Mouse (Mus musculus) spleen, postnatal 4 days (tissue): Measurements from ENCODE around the gene Otud1.
A peak's percentile ranks its signal among the peaks of the same experiment; 100 is the strongest.

Source experiments
- DNase-seq, 2 experiments: peaks; one replicate each; pipeline ENCODE4 v3.0.0; 2022; ENCODE audit warnings: low spot score in 2 of 2

Gene Otud1

DNA sequence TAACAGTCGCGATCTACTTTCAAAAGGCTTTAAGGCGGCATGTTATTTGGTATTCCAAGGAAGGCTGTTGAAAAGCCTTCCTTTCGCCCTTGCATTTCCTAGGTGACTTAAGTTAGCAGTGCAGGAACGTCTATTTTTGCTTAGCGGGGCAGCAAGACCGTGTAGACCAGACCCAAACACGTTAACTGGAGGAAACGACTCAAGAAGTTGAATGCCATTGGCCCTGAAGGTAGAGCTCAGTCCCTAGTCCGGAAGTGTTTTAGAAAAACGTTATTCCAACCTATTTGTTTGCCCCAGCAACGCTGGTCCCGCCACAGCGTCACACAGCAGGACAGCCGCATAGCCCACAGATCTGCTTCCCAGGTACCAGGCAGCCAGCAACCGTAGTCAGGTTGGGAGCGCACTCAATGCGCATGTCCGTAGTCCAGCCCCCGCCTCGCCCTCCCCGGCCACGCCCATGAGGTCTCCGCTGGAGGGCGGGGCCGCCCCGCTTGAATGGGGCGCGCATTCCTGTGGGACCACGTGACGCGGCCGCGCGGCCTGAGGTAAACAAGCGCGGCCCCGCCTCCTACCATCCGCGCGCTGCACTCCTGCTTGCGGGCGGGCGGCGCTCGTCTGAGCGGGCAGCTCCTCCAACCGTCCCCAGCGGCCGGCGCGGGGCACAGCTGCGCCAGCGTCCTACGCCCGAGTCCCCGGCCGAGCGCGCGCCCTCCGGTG, at the start of gene Otud1:
TSS of gene Otud1 (plus strand) at position 595 of the 717 bp plus-strand sequence.
- peak; percentile 96 to 98 for DNase-seq

DNA sequence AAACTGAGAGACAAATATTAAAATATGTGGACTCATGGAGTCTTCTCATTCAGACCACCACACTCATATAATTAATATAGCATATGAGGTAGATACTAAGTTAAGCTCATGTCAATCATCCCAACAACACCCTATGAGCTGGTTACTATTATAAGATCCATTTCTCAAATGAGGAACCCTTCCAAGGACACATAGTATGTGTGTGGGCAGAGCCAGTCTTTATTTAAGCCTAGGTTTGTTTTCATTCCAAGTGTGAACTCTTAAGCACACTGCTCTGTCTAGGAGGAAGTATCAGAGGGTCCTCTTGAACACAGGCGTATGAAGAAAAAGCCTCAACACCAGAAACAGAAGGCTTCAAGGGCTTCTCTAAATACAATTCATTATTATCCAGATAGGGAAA, 49.7 kb upstream of the Otud1 start:
- no peak for DNase-seq

DNA sequence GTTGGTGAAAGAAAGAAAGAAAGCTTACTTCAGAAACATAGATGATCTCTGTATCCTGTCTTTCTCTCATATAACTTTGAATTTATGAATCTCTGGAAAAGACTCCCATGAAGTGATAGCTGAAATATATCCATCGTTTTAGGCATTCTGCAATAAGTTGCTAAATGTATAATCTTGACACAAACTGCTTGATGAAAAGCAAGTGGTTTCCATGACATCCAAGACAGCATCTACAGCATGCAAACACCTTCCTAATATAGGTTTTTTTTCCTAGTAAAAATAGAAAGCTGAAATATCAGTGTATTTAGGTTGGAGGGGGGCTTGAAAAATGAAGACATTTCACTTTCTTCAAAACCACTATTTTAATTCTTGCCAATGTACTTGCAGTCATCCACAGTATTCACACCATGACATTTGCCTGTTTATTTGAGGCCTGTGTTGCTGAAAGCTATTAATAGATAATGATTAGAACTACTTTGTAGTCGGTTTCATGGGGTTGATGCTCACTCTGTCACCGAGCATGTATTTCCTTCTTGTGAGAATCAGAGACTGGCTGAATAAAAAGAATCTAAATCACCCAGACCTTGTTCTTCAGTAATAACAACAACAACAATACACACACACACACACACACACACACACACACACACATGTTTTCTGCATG, 49.0 kb upstream of the Otud1 start:
- DNase-seq, result no peak

DNA sequence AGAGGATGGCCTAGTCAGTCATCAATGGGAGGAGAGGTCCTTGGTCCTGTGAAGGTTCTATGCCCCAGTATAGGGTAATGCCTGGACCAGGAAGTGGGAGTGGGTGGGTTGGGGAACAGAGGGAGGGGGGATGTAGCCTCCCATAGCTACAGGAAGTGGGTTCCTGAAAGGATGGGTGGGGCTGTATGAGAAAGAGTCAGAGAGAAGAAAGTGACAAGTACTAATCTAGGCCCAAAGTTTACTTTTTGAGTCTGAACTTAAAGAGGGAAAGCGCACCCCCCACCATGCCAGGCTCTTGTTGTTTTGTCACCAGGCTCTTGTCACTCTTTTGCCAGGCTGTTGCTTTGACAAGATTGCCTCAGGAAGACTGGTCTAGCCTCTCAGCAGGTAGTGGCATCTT, 35.5 kb upstream of the Otud1 start:
- no peak for DNase-seq

DNA sequence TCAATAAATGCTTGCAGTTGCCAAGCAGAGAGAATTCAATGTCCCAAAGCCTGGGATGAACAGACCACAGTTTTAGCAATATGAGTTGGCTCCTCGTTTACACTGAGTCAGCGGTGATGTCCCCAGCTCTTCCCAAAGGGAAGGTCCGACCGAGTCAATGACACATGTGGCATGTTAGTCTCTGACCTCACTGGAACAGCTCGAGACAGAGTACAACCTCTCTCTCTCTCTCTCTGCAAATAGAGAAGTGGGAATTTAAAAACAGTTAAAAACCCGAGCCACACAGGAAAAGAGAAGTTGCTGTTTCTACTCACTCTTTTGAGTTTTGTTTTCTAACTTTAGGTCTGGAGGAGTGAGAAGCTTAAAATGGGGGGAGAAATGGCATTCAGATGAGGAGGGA, 30.5 kb upstream of the Otud1 start:
- no peak for DNase-seq

DNA sequence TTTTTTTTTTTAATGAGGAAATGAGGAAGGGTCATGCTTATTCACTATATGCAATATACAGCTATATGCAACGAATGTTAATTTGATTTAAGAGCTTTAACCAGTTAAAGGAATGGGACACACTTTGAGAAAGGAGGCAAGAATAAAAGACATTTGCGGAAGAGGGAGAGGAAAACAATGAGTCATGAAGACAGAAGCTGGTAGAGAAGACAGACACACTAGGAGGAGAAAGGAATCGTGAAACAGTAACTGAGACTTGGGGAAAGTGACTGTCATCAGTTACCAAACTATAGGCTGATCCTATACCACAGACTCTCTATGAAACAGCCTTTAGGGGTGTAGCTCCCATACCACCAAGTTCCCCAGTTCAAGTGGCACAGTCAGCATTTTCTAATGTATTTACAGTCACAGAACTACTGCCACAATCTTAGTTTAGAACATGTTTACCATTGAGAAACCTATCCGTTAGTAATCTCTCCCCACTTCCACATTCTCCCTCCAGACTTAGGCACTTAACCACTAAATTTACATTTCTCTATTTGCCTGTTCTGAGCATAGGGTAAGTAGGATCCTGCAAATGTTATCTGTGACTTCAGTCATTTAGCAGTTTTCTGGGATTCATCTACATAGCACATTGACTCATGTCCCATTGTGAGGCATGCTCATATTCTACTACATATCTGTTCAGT, 29.5 kb upstream of the Otud1 start:
- no peak for DNase-seq

DNA sequence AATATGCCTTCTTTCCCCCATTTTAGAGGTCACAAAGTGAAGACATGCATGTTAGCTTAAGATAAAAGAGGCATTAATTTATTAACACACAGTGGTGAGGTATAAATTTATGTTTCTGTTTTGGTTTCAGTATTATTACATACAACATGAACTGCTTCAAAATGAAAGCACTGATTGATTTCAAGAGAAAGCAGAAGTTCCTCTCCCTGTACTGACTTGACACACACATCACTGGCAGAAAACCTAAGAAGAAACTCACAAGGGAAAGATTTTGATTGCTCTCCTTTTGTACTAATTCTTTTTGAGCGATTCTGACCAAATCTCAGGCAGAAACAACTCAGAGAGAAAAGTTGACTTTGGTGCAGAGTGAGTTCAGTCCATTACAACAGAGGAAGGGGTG, 27.0 kb upstream of the Otud1 start:
- DNase-seq, result no peak

DNA sequence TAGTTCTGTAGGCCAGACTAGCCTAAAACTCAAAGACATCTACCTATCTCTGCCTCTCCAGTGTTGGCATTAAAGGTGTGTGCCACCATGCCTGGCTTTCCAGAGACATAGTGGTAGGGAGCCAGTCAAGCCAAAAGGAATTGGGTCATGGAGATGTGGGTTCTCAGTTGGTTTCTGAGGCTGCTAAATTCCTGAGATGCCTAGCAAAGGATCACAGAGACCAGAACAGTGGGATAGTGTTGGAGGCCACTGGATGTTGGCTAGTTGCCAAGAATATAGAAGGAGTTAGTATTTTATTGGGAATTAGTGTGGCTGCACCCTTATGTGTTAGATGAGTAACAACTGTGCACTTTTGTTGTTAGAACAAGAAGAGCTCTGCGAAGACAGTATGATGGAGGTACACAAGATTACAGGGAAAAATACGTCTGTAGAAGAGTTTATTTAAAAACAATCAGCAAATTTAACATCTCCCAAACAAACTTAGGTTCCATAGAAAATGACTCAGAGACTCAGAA, 24.1 kb upstream of the Otud1 start:
- no peak for DNase-seq

DNA sequence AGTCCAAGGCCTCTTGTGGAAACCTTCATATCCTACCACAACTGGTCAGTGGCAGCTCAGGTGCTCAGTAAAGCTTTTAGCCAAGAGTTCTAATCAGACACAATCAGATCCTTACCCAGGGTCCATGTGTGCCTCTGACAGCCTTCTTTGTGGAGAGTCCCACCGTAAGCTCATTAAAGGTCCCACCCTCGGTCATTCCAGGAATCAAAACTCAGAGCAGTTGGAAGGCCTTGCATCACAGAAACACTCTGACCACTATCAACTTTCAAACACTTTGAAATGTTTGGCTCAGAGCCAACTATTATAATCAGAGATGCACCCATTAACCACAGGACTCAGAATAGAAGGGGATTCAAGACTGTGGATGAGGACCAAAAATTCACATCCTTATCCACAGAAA, 12.4 kb upstream of the Otud1 start:
- no peak for DNase-seq

DNA sequence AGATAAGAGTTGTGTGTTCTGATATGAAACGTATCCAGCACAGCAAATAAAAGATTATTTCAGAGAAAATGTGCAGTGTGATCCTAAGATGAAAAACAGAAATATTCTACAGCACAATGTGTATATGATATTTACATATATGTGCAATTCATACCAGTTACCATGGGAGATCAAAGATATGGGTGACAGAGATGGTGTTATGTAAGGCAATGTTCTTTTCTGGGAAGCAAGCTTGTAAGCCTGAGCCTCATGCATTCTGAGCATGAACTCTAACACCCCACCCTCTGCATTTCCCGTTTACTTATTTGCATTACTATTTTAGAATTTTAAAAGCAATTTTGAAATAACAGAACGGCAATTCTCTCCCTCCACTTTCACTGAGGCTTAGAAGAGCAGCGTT, 11.4 kb upstream of the Otud1 start:
- DNase-seq, result no peak

DNA sequence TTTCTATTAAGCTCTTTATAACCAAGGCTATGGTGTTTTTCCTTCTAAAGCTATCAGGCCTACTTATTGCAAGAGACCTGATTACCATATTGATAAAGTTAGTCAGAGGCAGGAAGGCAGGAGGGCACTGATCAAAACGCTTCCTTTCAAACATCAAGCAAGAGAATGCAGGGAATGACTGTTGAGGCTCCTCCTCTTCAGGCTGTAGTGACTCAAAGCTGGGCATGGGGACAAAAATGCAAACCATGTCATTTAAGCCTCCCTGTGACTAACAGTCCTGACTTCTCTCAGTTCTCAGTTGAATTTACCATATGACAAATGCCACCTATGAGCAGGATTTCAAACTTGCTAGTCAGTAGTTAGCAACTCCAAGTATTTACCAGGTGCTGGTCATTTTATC, 10.6 kb upstream of the Otud1 start:
- no peak for DNase-seq

DNA sequence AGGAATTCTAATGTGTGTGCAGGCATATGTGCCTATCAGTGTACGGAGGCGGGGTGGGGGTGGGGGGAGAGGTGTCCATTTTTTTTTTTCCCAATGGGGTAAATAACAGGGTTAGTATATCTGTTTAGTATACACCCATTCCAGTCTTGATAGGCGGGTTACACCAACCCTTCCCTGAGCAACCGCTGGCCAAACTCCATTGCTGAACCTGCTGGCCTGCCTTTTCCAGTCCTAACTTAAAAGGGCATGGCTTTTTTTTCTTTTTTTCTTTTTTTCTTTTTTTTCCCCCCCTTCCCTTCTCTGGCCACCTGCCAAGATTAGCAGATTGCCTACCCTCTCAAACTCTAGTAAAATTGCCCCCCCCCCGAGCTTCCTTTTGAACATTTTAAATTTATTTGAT, 1.1 kb upstream of the Otud1 start:
- DNase-seq, result no peak

DNA sequence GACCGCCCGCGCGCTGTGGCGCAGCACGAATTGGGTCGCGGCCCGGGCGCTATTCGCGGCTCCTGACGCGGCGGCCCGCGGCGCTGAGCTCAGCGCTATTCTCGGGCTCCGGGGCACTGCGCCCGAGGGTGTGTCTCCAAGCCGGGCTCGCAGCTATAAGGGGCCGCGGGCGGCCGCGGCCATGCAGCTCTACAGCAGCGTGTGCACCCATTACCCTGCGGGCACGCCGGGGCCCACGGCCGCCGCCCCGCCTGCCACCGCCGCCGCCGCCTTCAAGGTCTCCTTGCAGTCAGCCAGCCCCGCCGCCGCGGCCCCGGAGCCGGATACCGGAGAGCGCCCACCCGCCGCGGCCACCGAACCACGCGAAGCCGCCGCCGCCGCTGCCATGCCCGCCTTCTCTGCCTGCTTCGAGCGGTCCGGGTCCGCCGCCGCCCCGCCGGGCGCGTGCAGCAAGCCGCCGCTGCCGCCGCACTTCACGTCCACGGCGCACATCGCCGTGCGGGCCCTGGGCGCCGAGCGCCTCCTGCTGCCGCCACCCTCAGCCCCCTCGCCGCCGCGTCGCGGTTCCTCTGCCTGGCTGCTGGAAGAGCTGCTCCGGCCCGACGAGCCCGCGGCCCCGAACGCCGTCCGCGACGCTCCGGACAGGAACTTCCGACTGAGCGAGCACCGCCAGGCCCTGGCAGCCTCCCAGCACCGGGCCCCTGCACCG, 483 bp downstream of the Otud1 start:
- DNase-seq, result peak; percentile 65 to 86

DNA sequence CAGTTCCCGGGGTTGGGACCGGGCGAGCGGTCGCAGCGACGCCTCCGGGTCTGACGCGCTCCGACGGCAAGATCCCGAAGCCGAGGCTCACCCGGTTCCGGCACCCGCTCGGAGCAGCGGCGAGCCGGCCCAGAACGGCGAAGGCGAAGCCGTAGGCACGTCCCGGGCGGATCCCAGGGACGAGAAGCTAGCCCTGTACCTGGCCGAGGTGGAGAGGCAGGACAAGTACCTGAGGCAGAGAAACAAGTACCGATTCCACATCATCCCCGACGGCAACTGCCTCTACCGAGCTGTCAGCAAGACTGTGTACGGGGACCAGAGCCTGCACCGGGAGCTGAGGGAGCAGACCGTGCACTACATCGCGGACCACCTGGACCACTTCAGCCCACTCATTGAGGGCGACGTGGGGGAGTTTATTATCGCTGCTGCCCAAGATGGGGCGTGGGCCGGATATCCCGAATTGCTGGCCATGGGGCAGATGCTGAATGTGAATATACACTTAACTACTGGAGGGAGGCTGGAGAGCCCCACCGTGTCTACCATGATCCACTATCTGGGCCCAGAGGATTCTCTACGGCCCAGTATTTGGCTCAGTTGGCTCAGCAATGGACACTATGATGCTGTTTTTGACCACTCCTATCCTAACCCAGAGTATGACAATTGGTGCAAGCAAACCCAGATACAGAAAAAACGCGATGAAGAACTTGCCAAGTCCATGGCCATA, 1.3 kb downstream of the Otud1 start:
- DNase-seq, result peak; percentile 41 to 81

DNA sequence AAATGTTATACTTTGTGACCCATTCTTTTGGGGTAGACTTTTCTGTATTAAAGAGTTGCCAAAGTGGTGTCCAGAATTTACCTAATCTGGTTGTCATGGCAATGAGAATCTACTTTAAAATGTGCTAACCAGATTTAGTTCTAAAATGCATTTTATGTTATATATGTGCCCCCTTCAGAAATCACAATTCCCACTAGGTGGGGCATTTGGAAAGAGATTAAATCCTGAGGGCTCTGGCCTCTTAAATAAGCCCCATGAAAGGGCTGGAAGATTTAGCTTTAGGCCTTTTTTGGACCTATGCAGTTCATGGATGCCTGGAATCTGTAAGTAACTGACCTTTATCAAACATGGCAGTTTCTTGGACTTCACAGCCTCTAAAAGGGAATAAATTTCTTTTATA, 3.3 kb downstream of the Otud1 start:
- DNase-seq, result no peak

DNA sequence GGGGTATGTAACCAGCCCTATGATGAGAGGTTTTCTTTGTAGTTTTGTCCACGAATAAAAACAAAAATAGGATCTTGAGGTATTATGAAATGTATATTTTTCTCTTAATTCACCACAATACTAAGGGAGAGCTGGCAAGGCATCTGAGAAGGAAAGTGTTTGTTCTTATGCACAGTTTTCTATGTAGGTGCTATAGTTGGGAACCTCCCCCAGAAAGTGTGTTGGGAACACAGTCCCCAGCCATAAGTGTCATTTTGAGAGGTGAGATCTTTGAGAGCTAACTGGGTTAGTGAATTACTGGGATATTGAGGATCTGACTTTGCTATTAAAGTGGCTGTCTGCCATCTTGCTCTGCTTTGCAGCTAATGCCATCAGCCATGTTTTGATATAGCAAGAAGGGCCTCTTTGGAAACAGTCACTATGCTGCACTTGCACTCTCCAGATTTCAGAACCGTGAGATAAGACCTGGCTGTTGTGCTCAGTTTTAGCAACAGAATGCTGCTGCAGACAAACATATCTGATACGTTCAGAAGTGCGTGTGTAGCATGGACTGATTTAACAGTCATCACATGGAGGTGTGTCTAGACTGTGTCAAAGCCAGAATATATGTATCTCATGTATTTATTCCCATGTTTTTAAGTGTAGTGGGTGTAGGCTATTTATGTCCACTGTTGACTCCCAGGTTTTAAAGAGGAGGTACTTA, 5.7 kb downstream of the Otud1 start:
- DNase-seq, result no peak

DNA sequence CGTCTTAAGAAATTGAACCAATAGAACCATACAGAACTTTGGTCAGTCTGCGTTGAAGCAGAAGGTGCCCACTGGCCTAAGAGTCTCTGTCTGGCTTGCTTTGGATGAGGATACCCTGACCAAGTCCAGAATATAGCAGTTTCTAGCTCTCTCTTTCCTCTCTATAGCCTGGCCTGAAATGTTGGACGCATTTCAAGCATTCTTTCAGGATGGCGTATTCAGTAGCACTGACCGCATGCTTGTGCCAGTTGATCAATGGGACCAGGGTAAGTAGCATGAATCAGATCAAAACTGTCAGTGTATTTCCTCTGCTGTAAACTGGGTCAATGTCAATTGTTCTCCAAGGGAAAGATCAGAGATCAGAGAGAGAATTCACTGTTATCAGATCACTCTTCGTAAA, 6.6 kb downstream of the Otud1 start:
- DNase-seq, result no peak

DNA sequence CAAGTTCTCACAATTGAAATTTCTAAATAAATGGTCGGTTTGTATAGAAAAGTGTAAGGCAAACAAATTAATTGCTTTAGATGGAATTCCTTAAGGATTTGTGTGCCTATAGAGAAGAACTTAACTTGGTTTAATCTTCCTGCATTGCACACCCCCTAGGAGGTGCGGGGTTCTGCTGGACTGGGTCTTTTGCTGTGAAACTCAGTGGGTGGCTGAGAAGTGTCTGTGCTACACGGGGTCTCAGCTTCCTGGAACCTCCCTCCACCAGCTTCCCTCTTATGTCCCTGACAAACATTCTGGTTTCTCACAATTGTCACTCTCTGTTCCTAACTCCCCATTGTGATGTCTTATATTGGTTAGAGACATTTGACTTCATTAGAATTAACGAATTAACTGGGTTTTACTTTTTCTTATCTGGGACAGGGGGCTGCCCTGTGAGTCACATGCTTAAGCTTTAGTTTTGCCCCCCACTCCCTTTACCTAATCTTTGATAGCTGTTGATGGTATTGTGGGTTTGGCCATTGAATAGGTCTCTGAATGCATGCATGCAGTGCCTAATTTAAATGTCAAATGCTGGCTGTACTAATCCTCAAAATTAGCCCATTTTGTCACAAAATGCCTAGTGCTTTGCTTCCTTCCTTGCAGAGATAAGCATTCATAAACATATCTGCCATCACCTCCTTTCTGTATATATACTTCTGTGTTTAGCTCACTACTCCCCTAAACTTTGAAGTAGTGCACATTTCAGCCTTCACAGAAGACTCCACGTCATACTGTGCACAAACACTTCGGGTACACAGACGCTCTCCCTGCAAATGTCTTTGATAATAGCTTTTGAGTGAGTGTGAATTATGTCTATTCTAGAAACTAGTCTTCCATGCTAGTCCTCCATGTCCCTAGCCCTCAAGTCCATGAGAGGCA, 7.3 kb downstream of the Otud1 start:
- DNase-seq, result no peak

DNA sequence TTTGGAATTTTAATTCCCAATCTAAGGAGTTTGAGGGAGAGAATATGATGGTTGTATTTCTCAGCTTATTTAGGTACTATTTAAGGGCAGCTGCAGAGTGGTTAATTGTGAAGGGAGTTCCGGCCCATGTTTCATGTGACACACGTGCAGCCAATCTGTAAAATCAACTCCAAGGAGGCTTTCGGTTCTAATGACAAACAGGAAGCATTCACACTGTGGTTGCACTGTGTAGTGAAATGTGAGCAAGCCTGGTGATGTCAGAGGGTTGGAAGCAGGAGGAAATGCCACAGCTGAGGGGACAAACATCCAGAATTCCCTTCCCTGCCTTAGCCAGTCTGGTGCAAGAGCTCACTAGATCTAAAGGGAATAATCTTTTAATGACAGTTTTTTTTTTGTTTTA, 8.3 kb downstream of the Otud1 start:
- no peak for DNase-seq
